Mouse (Mus musculus) lung, embryonic 14.5 days (tissue): ENCODE data around the gene Camsap3. TPM values are rescaled to one million over a fixed set of nuclear protein-coding genes. Genes with fewer than 3 reads are reported as not detected.
A peak's percentile ranks its signal among the peaks of the same experiment; 100 is the strongest.

Experiments used
- ATAC-seq: fragments of 200-750 bp; cut with Nextera tagmentation; 2 replicates; pipeline ENCODE4 v1.8.0; 2017; ENCODE audit warnings: mild to moderate bottlenecking, moderate TSS enrichment, moderate library complexity; ENCODE audit not compliant: insufficient read depth
- DNase-seq: peaks from one replicate; pipeline ENCODE4 v3.0.0-alpha.2; 2015
- H3K27ac ChIP-seq: fragments of 300-500 bp; sonication (generic); 2 replicates; pipeline ENCODE4 v1.5.1; 2014; ENCODE audit warnings: low read depth, mild to moderate bottlenecking, moderate library complexity
- H3K27me3 ChIP-seq: fragments of 300-500 bp; sonication (generic); 2 replicates; pipeline ENCODE4 v1.6.1; 2014; ENCODE audit warnings: low read length, control low read depth; ENCODE audit not compliant: insufficient read depth
- H3K36me3 ChIP-seq: fragments of 300-500 bp; sonication (generic); 2 replicates; pipeline ENCODE4 v1.6.1; 2014; ENCODE audit warnings: control low read depth; ENCODE audit not compliant: insufficient read depth
- H3K4me1 ChIP-seq: fragments of 300-500 bp; sonication (generic); 2 replicates; pipeline ENCODE4 v1.6.1; 2014; ENCODE audit warnings: antibody characterized with exemption, control low read depth; ENCODE audit not compliant: insufficient read depth
- H3K4me2 ChIP-seq: fragments of 300-500 bp; sonication (generic); 2 replicates; pipeline ENCODE4 v1.6.1; 2014; ENCODE audit warnings: mild to moderate bottlenecking
- H3K4me3 ChIP-seq: fragments of 300-500 bp; sonication (generic); 2 replicates; pipeline ENCODE4 v1.5.1; 2014; ENCODE audit warnings: low read depth, low read length
- H3K9ac ChIP-seq: fragments of 300-500 bp; sonication (generic); 2 replicates; pipeline ENCODE4 v1.6.1; 2014
- H3K9me3 ChIP-seq: fragments of 300-500 bp; sonication (generic); 2 replicates; pipeline ENCODE4 v1.6.1; 2016; ENCODE audit warnings: low read depth, low read length, control low read depth
- CTCF ChIP-seq: IDR thresholded peaks from 2 replicates; pipeline ENCODE4 v1.5.1; 2016; ENCODE audit warnings: antibody characterized with exemption, low read depth
- WGBS: fragments of 180-500 bp; shearing (Covaris S2); extraction: QIAGEN DNeasy Blood & Tissue Kit; methylation state at CpG from one replicate; pipeline ENCODE4 v1.1.7; 2014; 5-methylcytosine and 5-hydroxymethylcytosine counted together
- polyA plus RNA-seq: library from polyadenylated mRNA; unstranded; fragments of >200 nt; fragmentation: Nextera tagmentation; extraction: Ambion mirVana; gene quantifications from 2 replicates; pipeline ENCODE4 v1.2.1, GENCODE M21; 2014

The Camsap3 gene
- 6.8 and 7.5 TPM in 2 replicates for polyA plus RNA-seq

DNA sequence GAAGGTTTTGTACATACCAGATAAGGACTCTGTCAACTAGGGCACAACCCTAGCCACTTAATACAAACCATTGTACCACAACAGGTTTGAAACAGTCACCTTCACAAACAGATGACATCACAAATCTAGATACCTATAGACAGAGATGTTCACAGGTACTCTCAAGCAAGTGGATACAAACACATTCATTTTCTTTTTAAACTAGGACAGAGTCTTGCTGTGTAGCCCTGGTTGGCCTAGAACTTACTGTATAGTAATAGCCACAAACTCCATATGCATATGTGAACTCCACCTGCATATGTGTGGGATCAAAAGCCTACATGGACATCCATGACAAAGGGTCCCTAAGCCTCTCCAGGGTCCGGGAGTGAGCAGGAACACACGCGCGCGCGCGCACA is at the start of gene Camsap3:
Gene Camsap3 (plus strand): TSS at position 301 of the 398 bp plus-strand sequence.
- H3K4me3 ChIP-seq = peak within 1 kb of the TSS; percentile 58
- H3K27ac ChIP-seq = peak within 1 kb of the TSS; percentile 76
- no peak for ATAC-seq
- H3K4me2 ChIP-seq = peak within 1 kb of the TSS; percentile 90
- H3K36me3 ChIP-seq = no peaks in the 10 kb centered on the region
- no peak for DNase-seq
- H3K9ac ChIP-seq = peak within 1 kb of the TSS; percentile 59
- no peaks in the 10 kb centered on the region for H3K9me3 ChIP-seq
- no peaks in the 10 kb centered on the region for H3K4me1 ChIP-seq
- peaks cover 14% of the 10 kb centered on the region for H3K27me3 ChIP-seq
- no peak for TF ChIP-seq CTCF
- 6% methylated on average over 7 of the region's 7 CpGs for WGBS

DNA sequence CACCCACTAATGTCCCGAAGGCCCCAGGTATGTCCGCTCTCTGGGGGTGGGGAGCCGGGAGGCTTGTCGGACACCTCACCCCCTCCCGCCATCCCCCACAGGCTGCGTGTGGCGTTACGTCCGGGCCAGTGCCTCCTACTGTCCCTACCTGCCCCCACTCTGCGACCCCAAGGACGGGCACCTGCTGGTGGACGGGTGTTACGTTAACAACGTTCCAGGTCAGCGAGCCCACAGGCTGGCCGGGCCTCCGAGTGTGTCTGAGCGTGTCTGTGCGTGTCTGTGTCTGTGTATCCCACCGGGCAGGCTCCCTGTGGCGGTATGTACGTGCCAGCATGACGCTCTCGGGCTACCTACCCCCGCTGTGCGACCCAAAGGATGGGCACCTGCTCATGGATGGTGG is 49.4 kb upstream of the Camsap3 start:
- H3K36me3 ChIP-seq = peaks cover 64% of the 10 kb centered on the region
- DNase-seq (no peak), ATAC-seq (no peak)
- no peaks in the 10 kb centered on the region for H3K27me3 ChIP-seq
- H3K9me3 ChIP-seq = no peaks in the 10 kb centered on the region
- no peak for TF ChIP-seq CTCF
- H3K4me2 ChIP-seq = no peak overlapping the region
- no peak overlapping the region for H3K27ac ChIP-seq
- H3K4me1 ChIP-seq = no peaks in the 10 kb centered on the region
- H3K9ac ChIP-seq = no peak overlapping the region
- H3K4me3 ChIP-seq = no peak overlapping the region
- whole genome bisulfite sequencing = 92% methylated on average over 26 of the region's 26 CpGs

DNA sequence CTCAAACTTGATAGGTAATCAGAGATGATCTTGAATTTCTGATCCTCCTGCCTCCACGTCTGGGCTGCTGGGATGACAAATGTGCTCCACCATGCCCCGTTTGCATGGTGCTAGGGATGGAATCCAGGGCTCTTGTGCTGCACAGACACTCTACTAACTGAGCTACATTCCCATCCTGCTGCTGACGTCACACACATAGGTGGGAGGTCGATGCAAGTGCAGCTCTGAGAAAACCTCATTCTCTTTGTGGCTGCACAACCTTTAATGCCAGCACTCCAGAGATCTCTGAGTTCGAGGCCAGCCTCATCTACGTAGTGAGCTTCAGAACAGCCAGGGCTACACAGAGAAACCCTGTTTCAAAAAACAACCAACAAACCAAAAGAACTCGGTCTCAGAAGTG is 47.9 kb upstream of the Camsap3 start:
- WGBS = 77% methylated on average over 7 of the region's 7 CpGs
- Histone ChIP-seq H3K36me3 (peaks cover 71% of the 10 kb centered on the region), H3K9me3 (no peaks in the 10 kb centered on the region), H3K27me3 (no peaks in the 10 kb centered on the region), H3K4me3 (no peak overlapping the region), H3K27ac (no peak overlapping the region), H3K9ac (no peak overlapping the region), H3K4me2 (no peak overlapping the region), H3K4me1 (no peaks in the 10 kb centered on the region)
- no peak for TF ChIP-seq CTCF
- DNase-seq (no peak), ATAC-seq (no peak)

DNA sequence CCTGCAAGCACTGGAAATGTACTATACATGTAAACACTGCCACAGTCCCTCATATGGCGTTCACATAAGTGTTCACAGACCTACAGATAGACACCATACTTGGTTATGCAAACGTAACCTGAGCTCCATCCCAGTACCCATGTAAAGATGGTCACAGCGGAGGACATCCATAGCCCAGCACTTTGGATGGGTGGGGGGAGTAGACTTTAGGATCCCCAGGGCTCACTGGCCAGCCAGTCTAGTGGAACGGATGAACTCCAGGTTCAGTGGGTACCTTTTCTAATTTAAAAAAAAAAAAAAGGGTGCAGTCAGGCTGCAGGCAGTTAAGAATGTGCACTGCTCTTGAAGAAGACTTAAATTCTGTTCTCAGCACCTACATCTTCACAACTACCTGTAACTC is 47.0 kb upstream of the Camsap3 start:
- DNase-seq = no peak
- WGBS = 85% methylated on average over 4 of the region's 4 CpGs
- H3K4me2 ChIP-seq = no peak overlapping the region
- no peak overlapping the region for H3K9ac ChIP-seq
- H3K4me1 ChIP-seq = no peaks in the 10 kb centered on the region
- peaks cover 77% of the 10 kb centered on the region for H3K36me3 ChIP-seq
- H3K4me3 ChIP-seq = no peak overlapping the region
- no peaks in the 10 kb centered on the region for H3K9me3 ChIP-seq
- H3K27ac ChIP-seq = no peak overlapping the region
- no peaks in the 10 kb centered on the region for H3K27me3 ChIP-seq
- no peak for TF ChIP-seq CTCF
- ATAC-seq = no peak

DNA sequence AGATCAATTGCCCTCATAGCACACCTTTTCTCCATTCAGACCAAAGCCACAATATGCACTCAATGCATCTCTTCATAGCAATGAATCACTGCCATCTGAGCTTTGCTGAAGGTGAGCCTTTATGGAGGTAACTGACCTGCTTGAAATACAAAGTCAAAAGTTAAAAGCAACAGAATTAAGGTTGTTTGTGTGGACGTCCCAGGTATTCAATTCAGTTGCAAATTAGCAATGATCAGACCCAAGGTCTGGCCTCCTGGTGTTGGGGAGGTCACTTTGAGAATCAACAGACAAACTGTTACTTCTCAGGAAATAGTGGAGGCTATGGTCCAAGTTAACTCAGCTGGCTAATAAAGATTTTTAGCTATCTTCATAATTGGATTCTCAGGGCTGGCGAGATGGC is 40.6 kb upstream of the Camsap3 start:
- H3K4me1 ChIP-seq = no peaks in the 10 kb centered on the region
- H3K36me3 ChIP-seq = peaks cover 25% of the 10 kb centered on the region
- ATAC-seq = no peak
- H3K27ac ChIP-seq = no peak overlapping the region
- 73% methylated on average over 2 of the region's 2 CpGs for WGBS
- no peak for DNase-seq
- no peak overlapping the region for H3K4me3 ChIP-seq
- H3K27me3 ChIP-seq = no peaks in the 10 kb centered on the region
- no peak for TF ChIP-seq CTCF
- no peaks in the 10 kb centered on the region for H3K9me3 ChIP-seq
- no peak overlapping the region for H3K4me2 ChIP-seq
- H3K9ac ChIP-seq = no peak overlapping the region

DNA sequence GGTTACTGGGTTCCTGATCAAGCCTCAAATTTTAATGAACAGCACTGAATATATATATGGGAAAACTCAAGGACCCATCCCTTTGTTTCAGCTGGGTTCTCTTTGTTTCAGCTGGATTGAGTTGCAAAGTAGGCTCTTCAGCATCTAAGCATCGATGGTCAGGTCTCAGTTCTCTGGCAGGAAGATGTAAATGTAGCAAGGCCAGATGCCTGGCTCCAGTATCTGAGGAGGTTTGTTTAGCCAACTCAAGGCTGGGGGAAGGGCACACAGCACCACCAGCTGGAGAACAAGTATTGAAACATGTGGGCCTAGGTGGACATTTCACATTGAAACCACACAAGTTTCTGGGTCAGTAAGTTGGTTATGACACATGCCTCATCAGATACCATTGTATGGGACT is 34.9 kb upstream of the Camsap3 start:
- Histone ChIP-seq H3K27ac (no peak overlapping the region), H3K4me2 (no peak overlapping the region), H3K4me3 (no peak overlapping the region), H3K36me3 (no peaks in the 10 kb centered on the region), H3K4me1 (no peaks in the 10 kb centered on the region), H3K9ac (no peak overlapping the region), H3K27me3 (no peaks in the 10 kb centered on the region), H3K9me3 (no peaks in the 10 kb centered on the region)
- no peak for DNase-seq
- no peak for ATAC-seq
- 93% methylated on average over 1 of the region's 1 CpGs for WGBS
- TF ChIP-seq CTCF = no peak

DNA sequence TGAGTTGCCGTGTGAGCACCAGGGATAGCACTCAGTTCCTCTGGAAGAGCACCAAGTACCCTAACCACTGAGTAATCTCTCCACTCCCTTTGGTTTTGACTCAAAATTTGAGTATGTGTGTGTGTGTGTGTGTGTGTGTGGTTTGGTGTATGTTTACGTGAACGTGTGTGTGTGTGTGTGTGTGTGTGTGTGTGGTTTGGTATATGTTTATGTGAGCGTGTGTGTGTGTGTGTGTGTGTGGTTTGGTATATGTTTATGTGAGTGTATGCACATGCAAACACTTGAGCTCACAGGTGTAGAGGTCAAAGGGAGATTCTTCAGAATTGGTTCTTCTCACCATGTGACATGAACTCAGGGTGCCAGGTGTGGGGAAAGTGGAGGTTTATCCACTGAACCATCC is 31.0 kb upstream of the Camsap3 start:
- ATAC-seq = peak; percentile 83

More for the DNA sequence above, 31.0 kb upstream of the Camsap3 start:
- Histone ChIP-seq H3K4me3 (no peak overlapping the region), H3K9me3 (no peaks in the 10 kb centered on the region), H3K36me3 (no peaks in the 10 kb centered on the region), H3K27ac (no peak overlapping the region), H3K27me3 (no peaks in the 10 kb centered on the region), H3K9ac (no peak overlapping the region), H3K4me1 (no peaks in the 10 kb centered on the region), H3K4me2 (no peak overlapping the region)
- no peak for DNase-seq
- 63% methylated on average over 4 of the region's 4 CpGs for WGBS
- no peak for TF ChIP-seq CTCF
